Mouse (Mus musculus): ENCODE results near the gene Fads1.

DNA sequence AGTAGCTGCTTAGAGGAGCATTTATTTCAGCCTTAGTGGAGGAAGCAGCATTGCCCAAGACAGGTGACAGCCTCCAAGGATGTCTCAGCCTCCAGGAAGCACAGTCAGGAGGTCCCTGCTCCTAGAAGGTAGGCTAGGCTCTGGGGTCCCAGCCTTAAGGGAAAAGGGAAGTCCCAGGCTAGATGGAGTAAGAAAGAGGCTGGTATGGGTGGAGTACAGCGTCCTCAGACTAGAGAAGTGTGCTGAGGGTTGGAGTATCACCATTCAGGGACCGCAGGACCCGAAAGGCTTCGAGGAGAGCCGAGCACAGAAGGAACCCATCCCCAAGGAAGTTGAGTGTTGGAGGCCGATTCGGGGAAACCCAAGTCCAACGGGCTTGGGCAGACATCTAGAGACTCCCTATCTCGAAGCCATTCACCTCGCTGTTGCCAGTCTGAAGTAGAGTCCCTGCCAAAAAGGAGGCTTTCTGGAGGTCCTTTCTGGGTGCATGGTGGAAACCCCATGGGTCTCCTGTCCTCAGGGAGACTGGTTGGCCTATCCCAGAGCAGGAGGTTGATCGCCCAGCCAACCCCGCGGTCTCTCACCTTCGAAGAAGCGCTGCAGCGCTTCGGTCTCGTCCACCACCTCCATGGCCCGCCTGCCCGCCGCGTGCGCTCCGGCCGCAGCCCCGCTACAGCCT, 57.4 kb downstream of the Fads1 start:
- TF ChIP-seq CTCF (IDR thresholded peaks at IDR 0.05; ENCODE audit: low read depth) (no peak), EP300 (optimal IDR thresholded peaks at IDR 0.05) (no peak)

Measured in stomach, postnatal 0 days (tissue).